Mouse (Mus musculus) testis, adult 2 months (tissue): ENCODE measurements around the gene Arntl2. TPM values are rescaled to one million over a fixed set of nuclear protein-coding genes. Genes with fewer than 3 reads are reported as not detected.
"Not testable (repeated sequence)": the region's sequence is repeated elsewhere in the genome, so short reads cannot be mapped to it uniquely, and the experiment has no call there.

Source experiments
- H3K27ac ChIP-seq: fragments of 200-500 bp; 2 replicates; pipeline ENCODE4 v1.5.1; 2012; ENCODE audit warnings: low read depth, low read length; ENCODE audit not compliant: control insufficient read depth, insufficient read depth
- H3K27me3 ChIP-seq: fragments of 200-500 bp; 2 replicates; pipeline ENCODE4 v1.6.1; 2012; ENCODE audit warnings: mild to moderate bottlenecking, low read length, moderate library complexity; ENCODE audit not compliant: control insufficient read depth, insufficient read depth
- H3K36me3 ChIP-seq: fragments of 200-500 bp; 2 replicates; pipeline ENCODE4 v1.6.1; 2012; ENCODE audit warnings: mild to moderate bottlenecking, low read length; ENCODE audit not compliant: control insufficient read depth, insufficient read depth
- H3K4me1 ChIP-seq: fragments of 200-500 bp; 2 replicates; pipeline ENCODE4 v1.6.1; 2012; ENCODE audit warnings: low read length; ENCODE audit not compliant: control insufficient read depth, insufficient read depth
- H3K4me3 ChIP-seq: fragments of 200-500 bp; 2 replicates; pipeline ENCODE4 v1.5.1; 2012; ENCODE audit warnings: low read depth, mild to moderate bottlenecking, low read length, moderate library complexity, mixed read lengths; ENCODE audit not compliant: control insufficient read depth
- CTCF ChIP-seq: fragments of 200-500 bp; IDR thresholded peaks from 2 replicates; pipeline ENCODE4 v1.5.1; 2012; ENCODE audit warnings: low read depth, mild to moderate bottlenecking, inconsistent platforms, low read length, moderate library complexity; ENCODE audit not compliant: control insufficient read depth, insufficient read depth, insufficient replicate concordance
- POLR2A ChIP-seq: fragments of 200-500 bp; IDR thresholded peaks from 2 replicates; pipeline ENCODE4 v1.6.1; 2012; ENCODE audit warnings: low read depth, mild to moderate bottlenecking, inconsistent platforms, low read length, moderate library complexity; ENCODE audit not compliant: control insufficient read depth
- polyA plus RNA-seq: library from polyadenylated mRNA; depleted of rRNA; stranded (reverse); fragments of >200 nt; gene quantifications from 2 replicates; pipeline ENCODE4 v1.2.3, GENCODE M21; 2012

The Arntl2 gene
- polyA plus RNA-seq, 1 experiment = 3.0 TPM

DNA sequence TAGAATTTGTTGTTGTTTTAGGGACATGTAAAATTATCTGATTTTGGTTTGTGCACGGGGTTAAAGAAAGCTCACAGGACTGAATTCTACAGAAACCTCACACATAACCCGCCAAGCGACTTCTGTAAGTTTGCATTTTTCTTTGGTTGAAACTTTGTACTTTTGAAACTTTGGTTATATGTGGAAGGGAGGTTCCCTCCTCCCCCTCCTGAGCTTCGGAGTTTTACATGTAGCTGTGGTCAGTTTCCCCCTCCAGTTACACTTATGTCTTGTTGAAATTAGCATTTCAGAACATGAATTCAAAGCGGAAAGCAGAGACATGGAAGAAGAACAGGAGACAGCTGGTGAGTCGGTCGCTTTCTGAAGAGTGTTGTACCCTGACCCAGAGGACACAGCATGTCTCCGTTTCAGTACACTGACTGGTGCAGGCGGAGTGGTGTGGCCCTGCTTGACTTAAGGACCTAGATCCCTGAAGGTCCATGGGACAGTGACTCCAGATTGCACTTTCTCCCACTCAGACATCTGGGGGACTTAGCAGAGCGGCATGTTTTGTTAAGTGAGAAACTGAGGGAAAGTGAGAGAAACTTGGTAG, 26.9 kb upstream of the Arntl2 start:
- H3K4me1 ChIP-seq = no peaks in the 10 kb centered on the region
- no peaks in the 10 kb centered on the region for H3K27me3 ChIP-seq
- no peak for TF ChIP-seq CTCF
- no peak for TF ChIP-seq POLR2A
- no peak overlapping the region for H3K27ac ChIP-seq
- no peaks in the 10 kb centered on the region; the same call in none of the 2 replicates for H3K36me3 ChIP-seq
- H3K4me3 ChIP-seq = no peak overlapping the region

DNA sequence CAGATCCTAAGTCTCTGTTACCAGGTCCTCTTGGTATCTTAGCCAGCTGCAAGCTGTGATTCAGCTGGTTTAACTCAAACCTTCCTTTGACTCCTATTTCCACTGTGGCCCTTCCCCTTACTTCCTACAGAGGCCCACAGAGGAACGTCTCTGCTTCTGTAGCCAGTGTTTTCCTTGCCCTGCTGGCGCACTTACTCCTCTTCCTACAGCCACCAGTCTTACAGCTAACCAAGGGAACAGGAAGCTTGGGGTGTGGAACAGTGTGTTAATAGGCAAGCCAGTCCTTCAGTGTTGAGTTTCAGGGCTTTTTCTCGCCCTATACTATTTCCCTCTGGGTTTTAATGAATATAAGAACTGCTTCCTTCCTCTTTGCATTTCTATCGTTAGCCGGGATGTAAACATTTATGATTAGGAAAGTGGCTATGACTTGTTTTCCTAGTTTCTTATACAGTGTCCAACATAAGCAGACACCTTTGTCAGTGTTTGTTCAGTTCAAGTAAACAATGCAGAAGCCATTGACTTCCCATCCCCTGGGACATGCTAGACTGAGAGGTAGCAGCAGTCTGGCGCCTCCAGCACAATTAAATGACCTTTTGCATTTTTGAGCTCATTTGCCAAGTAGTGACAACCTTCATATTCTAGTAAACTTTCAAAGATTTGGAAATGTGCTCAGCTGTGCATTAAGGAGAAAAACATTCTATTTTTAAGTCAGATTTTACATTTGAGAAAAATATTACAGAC, 25.7 kb upstream of the Arntl2 start:
- H3K36me3 ChIP-seq = no peaks in the 10 kb centered on the region; the same call in none of the 2 replicates
- no peaks in the 10 kb centered on the region for H3K4me1 ChIP-seq
- H3K27me3 ChIP-seq = no peaks in the 10 kb centered on the region
- H3K4me3 ChIP-seq = no peak overlapping the region
- TF ChIP-seq POLR2A = no peak
- TF ChIP-seq CTCF = no peak
- H3K27ac ChIP-seq = no peak overlapping the region

- Histone ChIP-seq H3K4me1 (no peaks in the 10 kb centered on the region), H3K27ac (no peak overlapping the region), H3K36me3 (no peaks in the 10 kb centered on the region; the same call in none of the 2 replicates), H3K4me3 (no peak overlapping the region), H3K27me3 (no peaks in the 10 kb centered on the region)
- TF ChIP-seq CTCF = no peak
- TF ChIP-seq POLR2A = no peak
Measured at GRCm38 (mm10) chr6:146770808-146771207, 25.0 kb upstream of the Arntl2 start.

- not testable (repeated sequence) for H3K4me1 ChIP-seq, H3K27ac ChIP-seq, H3K36me3 ChIP-seq
Measured at GRCm38 (mm10) chr6:146775864-146776263, 20.0 kb upstream of the Arntl2 start.

GRCm38 (mm10) chr6:146776610-146777389, 19.1 kb upstream of the Arntl2 start:
- peak overlapping the region; percentile 36; the same call in 1 of the 2 replicates for H3K27ac ChIP-seq
- H3K27me3 ChIP-seq = no peaks in the 10 kb centered on the region
- TF ChIP-seq CTCF (no peak), POLR2A (no peak)
- no peaks in the 10 kb centered on the region for H3K4me1 ChIP-seq
- H3K4me3 ChIP-seq = peak overlapping the region; percentile 20
- no peaks in the 10 kb centered on the region for H3K36me3 ChIP-seq

More at GRCm38 (mm10) chr6:146775864-146776263, 20.0 kb upstream of the Arntl2 start:
- H3K4me3 ChIP-seq, H3K27me3 ChIP-seq: not testable (repeated sequence)

DNA sequence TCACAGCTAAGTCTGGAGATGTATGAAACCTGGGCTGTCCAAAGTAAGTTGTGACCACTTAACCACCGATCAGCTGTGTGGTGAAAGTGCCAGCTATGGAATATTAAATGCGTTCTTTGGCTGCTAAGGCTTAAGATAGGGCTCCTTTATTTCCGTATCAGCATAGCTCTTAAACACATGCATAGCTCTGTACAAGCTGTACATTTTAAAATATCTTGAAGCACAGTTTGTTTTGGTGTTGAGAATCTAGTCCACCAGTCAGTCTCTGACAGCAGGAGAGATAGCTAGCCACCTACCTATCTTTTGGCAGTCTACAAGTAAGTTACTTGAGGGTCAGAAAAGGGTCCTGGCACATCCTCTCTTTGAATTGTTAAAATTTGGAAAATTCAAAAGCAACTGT, 17.8 kb upstream of the Arntl2 start:
- Histone ChIP-seq H3K27ac (no peak overlapping the region), H3K4me1 (no peaks in the 10 kb centered on the region), H3K27me3 (no peaks in the 10 kb centered on the region), H3K36me3 (no peaks in the 10 kb centered on the region), H3K4me3 (no peak overlapping the region)
- no peak for TF ChIP-seq POLR2A
- no peak for TF ChIP-seq CTCF

GRCm38 (mm10) chr6:146781566-146781965, 14.3 kb upstream of the Arntl2 start:
- Histone ChIP-seq H3K27me3 (no peaks in the 10 kb centered on the region), H3K27ac (no peak overlapping the region), H3K4me3 (no peak overlapping the region), H3K36me3 (no peaks in the 10 kb centered on the region), H3K4me1 (no peaks in the 10 kb centered on the region)
- TF ChIP-seq POLR2A = no peak
- no peak for TF ChIP-seq CTCF
